Mouse (Mus musculus): Measurements from ENCODE around the gene Haus8. TPM values are rescaled to one million over a fixed set of nuclear protein-coding genes. Genes with fewer than 3 reads are reported as not detected.
"Not testable (repeated sequence)": the region's sequence is repeated elsewhere in the genome, so short reads cannot be mapped to it uniquely, and the experiment has no call there.

Haus8 gene
- total RNA-seq (2015; ENCODE audit: low replicate concordance) (36.4 and 49.9 TPM in 2 replicates), total RNA-seq (2017; ENCODE audit: low replicate concordance) (69.7 and 109 TPM in 2 replicates)

DNA sequence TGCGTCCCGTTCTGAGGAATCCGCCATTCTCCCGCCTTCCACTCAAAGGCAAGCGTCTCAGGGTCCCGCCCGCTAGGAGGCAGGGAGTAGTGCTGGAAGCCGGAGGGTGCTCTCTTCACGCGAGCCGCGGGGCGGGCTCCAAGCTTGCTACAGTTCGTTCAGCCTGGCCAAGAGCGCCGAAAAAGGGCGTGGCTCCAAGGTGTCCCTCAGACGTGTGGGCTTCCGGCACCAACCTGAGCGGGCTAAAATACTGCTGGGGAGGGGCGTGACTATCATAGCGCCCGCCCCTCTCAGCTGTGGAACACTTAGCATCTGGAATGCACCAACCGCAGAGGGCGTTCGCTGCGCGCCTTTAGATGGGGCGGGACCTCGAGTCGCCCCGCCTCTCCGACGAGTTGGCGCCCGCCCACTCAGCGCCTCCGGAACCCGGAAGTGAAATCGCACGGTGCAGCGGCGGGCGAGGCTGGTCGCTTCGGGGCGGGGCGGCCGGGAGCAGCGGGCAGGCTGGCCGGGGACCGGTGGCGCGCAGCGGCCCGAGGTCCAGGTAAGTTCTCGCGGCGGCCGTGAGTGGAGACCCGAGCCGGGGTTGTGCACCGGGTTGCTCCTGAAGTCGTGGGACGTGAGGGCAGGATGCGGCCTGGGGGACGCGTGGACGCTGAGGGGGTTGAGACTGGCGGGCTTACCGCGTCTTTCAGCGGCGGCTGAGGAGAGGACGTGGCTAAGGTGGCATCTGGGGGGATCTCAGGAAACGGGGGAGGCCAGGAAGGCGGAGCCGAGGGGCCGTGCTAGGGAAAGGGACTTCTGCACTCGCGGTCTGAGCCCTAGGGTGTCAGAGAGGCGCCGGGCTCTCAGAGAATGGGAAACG is at the start of gene Haus8, which contains the start of gene Myo9b:
TSS of gene Haus8 (minus strand) at position 649 of the 865 bp plus-strand sequence.
TSS of gene Myo9b (plus strand) at position 429 of the 865 bp plus-strand sequence.
- peak; percentile 91 for ATAC-seq (replicated peaks; ENCODE audit: low FRiP score, poor library complexity, severe bottlenecking)

DNA sequence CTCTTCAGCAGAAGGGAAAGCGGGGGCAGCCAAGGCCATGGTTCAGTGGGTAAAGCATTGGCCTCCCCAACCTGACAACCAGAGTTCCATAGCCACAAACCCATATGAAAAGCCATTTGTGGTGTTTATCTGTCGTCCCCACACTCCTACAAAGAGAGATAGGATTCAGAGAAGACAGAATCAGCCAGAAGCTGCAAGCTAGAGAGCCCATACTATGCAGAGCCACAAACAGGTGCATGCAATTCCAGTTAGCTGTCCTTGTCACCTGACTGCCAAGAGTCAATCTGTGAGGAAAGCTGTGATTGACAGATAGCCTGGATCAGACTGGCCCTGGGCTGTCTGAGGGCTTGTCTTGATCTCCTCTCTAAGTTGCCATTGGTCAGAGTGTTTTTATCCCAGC is 47.0 kb upstream of the Haus8 start:
- not testable (repeated sequence) for ATAC-seq (replicated peaks; ENCODE audit: low FRiP score, poor library complexity, severe bottlenecking)

DNA sequence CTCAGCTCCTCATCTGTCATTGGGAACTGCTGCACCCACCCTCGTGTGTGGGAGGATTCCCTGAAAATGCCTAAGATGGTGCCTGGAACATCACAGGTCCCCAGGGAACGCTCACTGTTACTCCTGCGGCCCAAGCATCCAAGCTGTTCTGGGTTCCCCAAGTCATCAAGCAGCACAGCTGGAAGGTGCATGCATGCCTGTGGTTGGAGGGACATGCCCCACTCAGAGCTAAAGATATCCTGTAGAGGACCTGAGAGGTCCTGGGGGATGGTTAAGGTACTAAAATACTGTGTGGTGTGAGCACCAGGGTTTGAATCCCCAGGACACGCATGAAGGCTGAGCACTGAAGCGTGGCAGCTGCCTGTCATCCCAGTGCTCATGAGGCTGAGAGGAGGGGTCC is 45.9 kb upstream of the Haus8 start:
- not testable (repeated sequence) for ATAC-seq (replicated peaks; ENCODE audit: low FRiP score, poor library complexity, severe bottlenecking)

DNA sequence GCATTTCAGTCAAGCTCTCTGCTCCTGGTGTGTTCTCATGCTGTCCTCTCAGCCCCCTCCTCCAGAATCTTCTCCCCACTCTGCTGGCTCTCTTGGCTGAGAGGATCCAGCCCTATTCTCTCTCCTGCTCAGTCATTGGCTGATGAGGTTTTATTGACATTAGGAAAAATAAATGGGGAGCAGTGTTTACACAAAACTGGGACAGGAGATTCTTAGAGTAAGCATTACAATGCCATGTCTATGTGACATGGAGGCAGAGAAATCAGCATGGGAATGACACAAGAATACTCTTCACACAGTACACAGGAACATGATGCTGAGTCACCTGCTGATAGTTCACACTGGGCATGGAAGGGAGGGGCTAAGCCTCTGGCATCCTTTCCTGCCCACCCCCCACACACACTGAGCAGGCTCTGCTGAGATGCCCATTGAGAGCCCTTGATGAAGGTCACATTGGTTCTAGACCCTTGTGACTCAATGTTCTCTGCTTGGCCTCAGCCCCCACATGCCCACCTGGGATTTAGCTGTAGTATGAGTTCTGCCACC is 43.8 kb upstream of the Haus8 start:
- ATAC-seq (replicated peaks; ENCODE audit: low FRiP score, poor library complexity, severe bottlenecking) = no peak

DNA sequence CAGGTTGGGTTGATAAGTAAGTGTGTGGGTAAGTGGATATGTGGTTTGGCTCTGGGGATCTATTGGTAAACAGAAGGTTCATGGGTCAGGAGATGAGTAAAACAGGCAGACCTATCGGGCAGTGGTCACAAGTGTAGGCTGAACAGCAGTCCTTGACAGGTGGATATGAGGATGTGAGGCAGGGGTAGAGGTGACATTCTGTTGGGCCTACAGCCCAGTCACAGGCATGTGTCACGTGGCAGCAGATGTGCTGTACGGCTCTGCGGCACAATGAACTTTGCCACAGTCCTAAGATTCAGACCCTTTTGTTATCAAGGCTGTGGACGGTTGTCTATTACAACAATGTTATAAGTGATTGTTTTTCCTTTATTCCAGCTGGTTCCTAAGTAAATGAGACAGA is 43.2 kb upstream of the Haus8 start:
- ATAC-seq (replicated peaks; ENCODE audit: low FRiP score, poor library complexity, severe bottlenecking) = no peak

DNA sequence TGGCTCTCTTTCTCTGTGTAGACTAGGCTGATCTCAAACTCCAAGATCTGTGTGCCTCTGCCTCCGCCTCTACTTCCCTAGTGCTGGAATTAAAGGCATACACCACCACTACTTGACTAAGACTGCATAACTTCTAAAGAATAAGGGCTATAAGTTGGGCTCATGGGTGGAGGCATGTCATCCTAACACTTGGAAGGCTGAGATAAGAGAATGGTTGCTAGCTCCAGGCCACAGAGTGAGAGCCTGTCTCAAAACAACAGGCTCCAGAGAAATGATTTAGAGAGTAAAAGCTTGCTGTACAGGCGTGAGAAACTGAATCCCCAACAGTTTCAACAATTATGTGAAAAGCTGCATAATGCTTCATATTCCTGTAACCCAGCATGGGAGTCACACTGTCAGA is 41.2 kb upstream of the Haus8 start:
- peak; percentile 93 for ATAC-seq (replicated peaks; ENCODE audit: low FRiP score, poor library complexity, severe bottlenecking)

DNA sequence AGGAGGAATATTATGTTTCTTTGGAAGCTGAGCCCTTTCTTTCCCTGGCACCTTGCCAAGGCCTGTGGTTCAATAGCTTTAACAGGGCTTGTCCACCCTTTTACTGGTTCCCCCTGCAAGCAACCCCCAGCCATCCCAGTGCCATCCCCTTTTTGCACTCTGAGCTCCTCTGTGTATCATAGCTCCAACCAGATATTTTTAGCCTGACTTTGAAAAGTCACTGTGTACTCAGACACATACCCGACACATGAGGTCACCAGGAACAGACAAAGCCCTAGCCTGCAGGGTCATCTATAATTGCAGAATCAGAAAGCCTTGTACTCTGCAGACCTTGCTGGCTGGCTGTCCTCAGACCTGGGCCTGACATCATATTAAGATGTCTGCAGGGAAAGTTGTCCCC is 40.0 kb upstream of the Haus8 start:
- no peak for ATAC-seq (replicated peaks; ENCODE audit: low FRiP score, poor library complexity, severe bottlenecking)

DNA sequence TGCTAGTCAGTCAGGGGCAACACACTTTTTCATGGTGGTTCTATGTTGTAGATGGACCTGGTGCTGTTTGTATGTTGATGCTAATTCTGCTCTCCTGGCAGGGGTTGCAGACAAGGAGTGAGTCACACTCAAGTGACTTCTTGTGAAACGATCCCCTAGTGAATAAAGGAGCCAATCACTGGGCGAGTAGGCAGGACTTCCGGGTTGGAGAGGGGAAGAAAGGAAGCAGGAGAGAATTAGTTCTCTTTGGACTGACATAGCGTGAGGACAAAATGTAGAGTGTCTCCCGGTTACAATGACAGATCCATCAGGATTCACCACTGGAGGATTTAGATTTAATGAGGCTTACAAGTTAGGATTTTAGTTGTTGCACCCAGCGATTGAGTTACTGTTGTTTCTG is 37.7 kb upstream of the Haus8 start:
- ATAC-seq (replicated peaks; ENCODE audit: low FRiP score, poor library complexity, severe bottlenecking) = no peak

DNA sequence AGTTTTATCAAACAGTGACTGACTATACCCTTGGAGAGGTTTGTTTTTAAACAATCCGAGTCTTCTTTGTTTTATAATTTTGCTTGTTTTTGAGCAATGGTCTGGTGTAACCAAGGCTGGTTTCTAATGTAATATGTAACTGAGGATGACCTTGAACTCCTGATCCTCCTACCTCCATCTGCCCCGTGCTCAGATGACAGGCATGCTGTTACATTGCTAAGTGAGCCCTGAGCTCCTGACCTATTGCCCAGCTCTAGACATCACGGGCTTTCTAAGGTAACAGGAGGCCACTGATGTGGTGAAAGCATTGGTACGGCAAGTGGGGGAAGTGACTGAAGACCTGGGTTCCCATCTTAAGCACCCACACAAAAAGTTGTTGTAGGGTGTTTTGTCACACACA is 35.2 kb upstream of the Haus8 start:
- no peak for ATAC-seq (replicated peaks; ENCODE audit: low FRiP score, poor library complexity, severe bottlenecking)

DNA sequence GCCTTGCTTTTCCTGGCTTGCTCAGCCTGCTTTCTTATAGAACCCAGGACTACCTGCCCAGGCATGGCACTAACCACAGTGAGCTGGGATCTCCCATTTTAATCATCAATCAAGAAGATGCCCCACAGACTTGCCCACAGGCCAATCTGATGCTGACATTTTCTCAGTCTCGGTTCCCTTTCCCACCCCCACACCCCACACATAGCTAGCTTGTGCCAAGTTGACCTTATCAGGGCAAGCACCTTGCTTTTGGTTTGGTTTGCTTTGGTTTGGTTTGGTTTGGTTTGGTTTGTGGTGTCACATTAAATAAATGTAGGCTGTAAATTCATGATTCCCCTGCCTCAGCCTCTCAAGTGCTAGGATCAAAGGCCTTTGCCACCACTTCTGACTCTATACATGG is 34.6 kb upstream of the Haus8 start:
- ATAC-seq (replicated peaks; ENCODE audit: low FRiP score, poor library complexity, severe bottlenecking) = no peak

DNA sequence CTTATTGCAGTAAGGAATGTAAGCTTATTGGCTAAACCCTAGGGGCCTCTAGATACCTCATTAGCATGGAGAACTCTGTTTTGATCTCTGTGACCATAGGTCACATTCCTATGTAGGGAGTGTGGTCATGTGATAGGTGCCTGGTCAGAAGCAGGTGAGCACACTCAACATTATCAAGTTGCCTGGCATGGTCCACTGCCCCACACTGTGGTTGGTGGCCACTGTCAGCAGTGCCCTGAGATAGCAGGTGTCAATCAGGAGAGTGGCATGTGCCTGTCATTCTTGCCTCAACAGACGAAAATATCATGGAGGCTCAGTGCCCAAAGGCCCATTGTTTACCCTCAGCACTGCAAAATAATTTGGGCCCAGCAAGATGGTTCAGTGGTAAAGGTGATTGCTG is 33.3 kb upstream of the Haus8 start:
- no peak for ATAC-seq (replicated peaks; ENCODE audit: low FRiP score, poor library complexity, severe bottlenecking)

DNA sequence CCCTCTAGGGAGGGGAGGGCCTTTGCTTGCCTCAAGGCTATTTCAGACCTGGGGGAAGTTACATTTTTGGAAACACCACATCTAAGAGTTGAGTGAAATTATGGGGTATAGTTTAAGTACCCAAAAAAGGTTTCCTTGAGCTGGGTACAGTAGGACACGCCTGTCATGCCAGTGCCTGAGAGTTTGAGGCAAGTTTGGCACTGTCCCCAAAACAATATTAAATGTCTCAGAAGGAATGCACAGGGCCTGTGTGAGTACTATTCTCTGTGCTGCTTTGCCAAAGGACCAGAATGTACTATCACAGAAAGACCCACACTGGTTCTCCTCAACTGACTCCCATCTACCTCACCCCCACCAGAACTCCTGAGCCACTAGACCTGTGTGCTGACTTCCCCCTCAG is 30.9 kb upstream of the Haus8 start:
- ATAC-seq (replicated peaks; ENCODE audit: low FRiP score, poor library complexity, severe bottlenecking) = no peak

DNA sequence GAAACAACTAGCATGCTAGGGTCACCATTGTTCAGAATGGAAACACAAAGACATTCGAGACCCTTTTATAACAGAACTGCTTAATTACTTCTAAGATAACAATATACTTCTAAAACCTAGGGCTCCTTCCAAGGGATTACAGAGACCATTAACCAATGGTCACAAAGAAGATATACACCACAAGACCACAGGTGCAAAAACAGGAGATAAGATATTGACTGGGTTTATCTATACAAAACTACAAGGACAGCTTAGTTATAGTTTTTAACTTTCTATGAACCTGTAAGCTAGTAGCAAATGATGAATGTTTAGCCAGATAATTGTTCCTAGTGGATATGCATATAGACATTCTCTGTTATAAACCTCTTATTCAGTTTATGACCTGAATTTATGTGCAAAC is 30.1 kb upstream of the Haus8 start:
- no peak for ATAC-seq (replicated peaks; ENCODE audit: low FRiP score, poor library complexity, severe bottlenecking)

DNA sequence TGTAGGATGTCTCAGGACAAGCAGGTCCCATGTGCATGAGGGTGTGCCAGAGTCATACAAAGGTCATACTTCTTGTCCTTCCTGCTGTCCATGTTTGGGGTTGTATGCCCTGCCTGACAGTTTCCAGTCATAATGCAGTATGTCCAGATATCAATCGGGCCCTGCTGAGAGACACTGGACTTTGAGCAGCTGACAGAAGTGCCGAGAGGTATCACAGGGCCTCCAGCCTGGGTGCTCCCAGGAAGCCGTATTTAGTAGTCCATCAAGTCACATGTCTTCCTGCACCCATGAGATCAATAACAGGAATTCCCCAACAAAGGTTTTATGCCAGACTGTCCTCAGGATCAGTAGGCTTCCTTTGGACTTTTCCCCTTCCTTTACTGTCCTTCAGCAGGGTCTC is 27.0 kb upstream of the Haus8 start:
- ATAC-seq (replicated peaks; ENCODE audit: low FRiP score, poor library complexity, severe bottlenecking) = no peak

DNA sequence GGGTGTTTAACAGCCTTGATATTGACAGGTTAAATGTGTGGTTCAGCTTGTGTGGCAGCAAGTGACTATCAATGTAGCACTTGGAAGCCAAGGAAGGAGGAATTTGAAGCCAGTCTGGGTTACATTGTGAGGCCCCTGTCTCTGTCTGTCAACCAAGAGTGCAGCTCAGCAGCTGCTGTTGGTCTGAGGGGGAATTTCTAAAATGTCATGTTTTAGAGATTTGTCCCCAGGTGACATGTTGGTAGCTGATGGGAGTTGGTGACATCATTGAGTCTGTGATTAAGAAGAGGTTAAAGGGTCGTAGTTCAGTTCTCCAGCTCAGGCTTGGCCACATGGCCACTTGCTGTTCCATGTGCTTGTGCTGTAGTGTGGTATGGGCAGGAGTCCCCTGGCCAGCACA is 24.7 kb upstream of the Haus8 start:
- no peak for ATAC-seq (replicated peaks; ENCODE audit: low FRiP score, poor library complexity, severe bottlenecking)

DNA sequence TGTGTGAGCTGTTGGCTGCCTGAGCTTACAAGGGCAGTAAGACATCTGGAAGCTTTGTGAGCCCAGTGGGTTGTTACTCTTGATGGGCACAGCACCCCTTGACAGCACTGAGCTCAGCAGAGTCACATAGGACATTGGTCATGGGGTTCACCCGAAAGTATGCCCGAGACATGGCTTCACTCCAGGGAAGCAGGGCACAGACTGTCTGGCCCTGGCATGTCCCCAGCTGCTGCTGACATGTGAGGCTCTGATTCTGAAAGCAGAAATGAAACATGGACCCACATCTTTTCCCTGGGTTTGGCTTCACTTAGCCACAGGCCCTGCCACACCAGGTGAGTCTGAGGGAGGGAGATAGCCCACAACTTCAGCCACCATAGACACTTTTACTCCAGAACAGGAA is 24.1 kb upstream of the Haus8 start:
- no peak for ATAC-seq (replicated peaks; ENCODE audit: low FRiP score, poor library complexity, severe bottlenecking)

DNA sequence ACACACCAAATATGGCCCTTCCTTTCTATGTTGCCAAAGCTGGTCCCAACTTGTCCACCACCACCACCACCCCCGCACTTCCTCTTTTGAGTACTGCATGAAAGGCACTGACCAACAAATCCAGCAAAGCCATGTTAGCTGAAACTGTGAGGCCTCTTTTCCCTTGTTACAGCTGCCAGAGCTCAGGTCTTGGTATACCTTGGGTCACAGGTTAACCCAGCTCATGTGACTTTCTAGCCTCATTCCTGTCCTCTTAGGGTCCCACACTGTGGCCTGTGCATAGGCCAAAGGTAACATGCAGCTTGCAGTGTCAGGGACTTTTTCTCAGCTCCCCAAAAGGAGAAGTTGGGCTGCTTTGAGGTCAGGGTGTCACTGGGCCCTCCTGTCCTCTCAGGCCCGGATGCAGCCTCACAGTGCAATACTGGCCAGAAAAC is 23.5 kb upstream of the Haus8 start:
- no peak for ATAC-seq (replicated peaks; ENCODE audit: low FRiP score, poor library complexity, severe bottlenecking)

DNA sequence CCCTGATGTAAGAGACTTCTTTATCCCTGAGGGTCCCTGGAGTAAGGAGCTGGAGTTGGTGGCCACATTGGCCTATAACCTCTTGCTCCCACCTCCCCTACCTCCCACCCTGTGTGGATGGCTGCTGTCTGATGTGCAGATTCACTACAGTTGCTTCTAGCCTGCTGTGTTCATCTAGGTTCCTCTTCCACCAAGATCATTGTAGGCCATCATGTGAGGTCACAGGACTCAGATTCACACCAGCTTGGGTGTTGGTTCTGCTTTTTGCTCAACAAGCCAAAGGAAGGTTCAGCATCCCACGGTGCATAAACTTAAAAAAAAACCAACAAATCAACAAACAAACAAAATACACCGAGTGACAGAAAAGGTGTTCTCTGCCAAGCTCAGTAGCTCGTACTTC is 21.2 kb upstream of the Haus8 start:
- ATAC-seq (replicated peaks; ENCODE audit: low FRiP score, poor library complexity, severe bottlenecking) = not testable (repeated sequence)

DNA sequence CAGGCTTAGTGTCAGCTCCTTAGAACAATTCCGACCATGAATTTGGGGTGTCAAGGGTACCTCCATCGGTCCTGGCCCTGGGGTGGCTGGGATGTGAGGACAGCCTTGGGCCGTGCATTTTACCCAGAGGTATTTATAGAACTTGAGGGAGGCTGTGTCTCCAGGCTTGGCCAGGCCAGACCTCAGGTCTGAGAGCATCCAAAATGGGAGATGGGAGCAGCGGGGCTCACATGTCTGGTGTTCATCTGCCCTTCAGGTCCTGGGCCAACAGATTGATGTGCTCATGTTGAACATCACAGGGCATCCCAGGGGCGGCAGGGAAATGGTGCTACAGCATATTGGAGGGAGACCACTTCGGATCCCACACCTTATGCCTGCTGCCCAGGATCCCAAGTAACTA is 18.6 kb upstream of the Haus8 start:
- ATAC-seq (replicated peaks; ENCODE audit: low FRiP score, poor library complexity, severe bottlenecking) = no peak

DNA sequence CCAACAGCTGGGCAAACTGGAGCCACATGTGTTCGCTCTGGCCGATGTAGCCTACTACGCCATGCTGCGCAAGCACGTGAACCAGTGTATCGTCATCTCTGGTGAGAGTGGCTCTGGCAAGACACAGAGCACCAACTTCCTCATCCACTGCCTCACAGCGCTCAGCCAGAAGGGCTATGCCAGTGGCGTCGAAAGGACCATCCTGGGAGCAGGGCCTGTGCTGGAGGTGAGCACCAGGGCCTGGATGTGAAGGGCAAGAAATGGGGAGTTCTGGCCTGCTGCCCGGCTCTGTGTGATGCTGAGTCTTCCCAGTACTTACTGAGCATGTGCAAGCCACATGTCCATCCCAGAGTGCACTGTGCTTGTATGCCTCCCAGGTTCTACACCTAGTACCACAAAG is 18.2 kb upstream of the Haus8 start:
- ATAC-seq (replicated peaks; ENCODE audit: low FRiP score, poor library complexity, severe bottlenecking) = no peak

DNA sequence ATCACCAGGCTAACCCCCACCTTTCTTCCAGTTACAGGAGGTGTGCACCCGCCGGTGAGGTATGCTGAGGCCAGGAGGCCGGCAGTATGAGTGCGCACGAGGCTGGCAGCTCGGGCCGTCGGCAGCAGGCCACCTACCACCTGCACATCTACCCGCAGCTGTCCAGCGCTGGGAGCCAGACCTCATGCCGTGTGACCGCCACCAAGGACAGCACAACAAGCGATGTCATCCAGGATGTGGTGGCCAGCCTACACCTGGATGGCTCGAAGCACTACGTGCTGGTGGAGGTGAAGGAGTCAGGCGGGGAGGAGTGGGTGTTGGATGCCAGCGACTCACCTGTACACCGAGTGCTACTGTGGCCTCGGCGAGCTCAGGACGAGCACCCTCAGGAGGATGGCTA is 17.5 kb upstream of the Haus8 start:
- no peak for ATAC-seq (replicated peaks; ENCODE audit: low FRiP score, poor library complexity, severe bottlenecking)
